Mouse (Mus musculus) spleen, adult 2 months (tissue): ENCODE data around the gene Fgr.

ENCODE experiments used
- CTCF ChIP-seq: fragments of 200-500 bp; IDR thresholded peaks from 2 replicates; pipeline ENCODE4 v1.5.1; 2011; ENCODE audit warnings: mild to moderate bottlenecking, inconsistent platforms; ENCODE audit not compliant: insufficient read depth, insufficient read length, insufficient replicate concordance; ENCODE audit errors: extremely low read depth
- POLR2A ChIP-seq: fragments of 200-500 bp; IDR thresholded peaks from 2 replicates; pipeline ENCODE4 v1.6.1; 2011; ENCODE audit warnings: low read depth, low read length, inconsistent platforms

GRCm38 (mm10) chr4:133028875-133029274 lies 55.0 kb downstream of the Fgr start:
- TF ChIP-seq CTCF = no peak
- TF ChIP-seq POLR2A = no peak
